Mouse (Mus musculus) limb, embryonic 15.5 days (tissue): ENCODE measurements around the gene Tmem62. TPM values are rescaled to one million over a fixed set of nuclear protein-coding genes. Genes with fewer than 3 reads are reported as not detected.

Experiments used
- ATAC-seq: fragments of 200-750 bp; cut with Nextera tagmentation; 2 replicates; pipeline ENCODE4 v1.8.0; 2017; ENCODE audit warnings: low read depth, moderate TSS enrichment; ENCODE audit not compliant: insufficient number of reproducible peaks, low FRiP score, low TSS enrichment
- H3K27ac ChIP-seq: fragments of 300-500 bp; sonication (generic); 2 replicates; pipeline ENCODE4 v1.5.1; 2015; ENCODE audit warnings: moderate library complexity, mild to moderate bottlenecking, inconsistent platforms
- H3K27me3 ChIP-seq: fragments of 300-500 bp; sonication (generic); 2 replicates; pipeline ENCODE4 v1.6.1; 2015; ENCODE audit warnings: inconsistent platforms
- H3K36me3 ChIP-seq: fragments of 300-500 bp; sonication (generic); 2 replicates; pipeline ENCODE4 v1.6.1; 2015; ENCODE audit warnings: inconsistent platforms
- H3K4me1 ChIP-seq: fragments of 300-500 bp; sonication (generic); 2 replicates; pipeline ENCODE4 v1.6.1; 2015; ENCODE audit warnings: inconsistent platforms
- H3K4me2 ChIP-seq: fragments of 300-500 bp; sonication (generic); 2 replicates; pipeline ENCODE4 v1.6.1; 2015; ENCODE audit warnings: mild to moderate bottlenecking, inconsistent platforms
- H3K4me3 ChIP-seq: fragments of 300-500 bp; sonication (generic); 2 replicates; pipeline ENCODE4 v1.5.1; 2015; ENCODE audit warnings: mild to moderate bottlenecking, inconsistent platforms
- H3K9ac ChIP-seq: fragments of 300-500 bp; sonication (generic); 2 replicates; pipeline ENCODE4 v1.6.1; 2015; ENCODE audit warnings: inconsistent platforms
- H3K9me3 ChIP-seq: fragments of 300-500 bp; sonication (generic); 2 replicates; pipeline ENCODE4 v1.6.1; 2016; ENCODE audit warnings: inconsistent platforms
- WGBS: fragments of 180-500 bp; shearing (Covaris S2); methylation state at CpG from one replicate; pipeline ENCODE4 v1.1.7; 2015; 5-methylcytosine and 5-hydroxymethylcytosine counted together
- polyA plus RNA-seq: library from polyadenylated mRNA; unstranded; fragments of >200 nt; fragmentation: Nextera tagmentation; extraction: Ambion mirVana; gene quantifications from 2 replicates; pipeline ENCODE4 v1.2.1, GENCODE M21; 2015

The Tmem62 gene
- polyA plus RNA-seq, result 2.4 and 2.6 TPM in 2 replicates

DNA sequence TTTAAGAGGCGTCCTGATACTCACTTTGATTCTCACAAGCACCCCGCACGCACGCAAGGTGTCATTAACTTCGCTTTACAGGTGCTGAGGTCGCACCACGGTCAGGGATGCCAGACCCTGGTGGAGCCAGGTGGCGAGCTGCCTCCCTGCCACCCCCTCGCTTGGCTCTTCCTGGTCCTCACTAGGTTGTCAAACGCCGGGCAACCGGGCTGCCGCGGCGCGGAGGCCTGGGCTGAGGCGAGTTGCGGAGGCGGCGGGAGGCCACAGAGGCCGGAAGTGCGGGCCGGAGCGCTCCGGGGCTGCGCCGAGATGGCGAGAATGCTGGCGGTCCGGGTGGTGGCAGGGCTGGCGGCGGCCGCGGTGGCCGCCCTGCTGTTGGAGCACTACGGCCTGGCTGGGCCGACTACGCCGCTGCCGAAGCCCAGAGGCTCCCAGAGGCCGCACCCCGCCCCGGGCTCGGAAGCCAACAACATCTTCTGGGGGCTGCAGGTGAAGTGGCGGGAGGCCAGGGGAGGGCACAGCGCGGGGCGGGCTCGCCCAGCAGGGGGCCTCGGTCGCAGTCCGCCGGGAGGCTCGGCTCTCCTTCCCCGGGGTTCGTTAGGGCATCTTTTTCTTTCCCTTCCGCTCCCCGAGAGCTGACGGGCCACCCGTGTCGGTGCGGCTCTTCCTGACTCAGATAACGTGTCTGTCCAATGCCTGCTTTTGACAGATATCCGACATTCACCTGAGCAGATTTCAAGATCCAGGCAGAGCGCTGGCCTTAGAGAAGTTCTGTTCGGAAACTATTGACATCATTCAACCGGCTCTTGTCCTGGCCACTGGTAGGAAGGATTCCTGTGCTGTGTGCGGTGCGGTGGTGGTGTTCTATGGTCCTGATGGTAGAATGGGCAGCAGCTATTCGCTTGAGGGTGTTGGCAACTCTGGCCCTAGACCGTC, at the start of gene Tmem62:
Gene Tmem62 (plus strand): TSS at position 28 of the 936 bp plus-strand sequence.
- WGBS, result under 1% methylated on average over 52 of the region's 71 CpGs
- peak within 1 kb of the TSS; percentile 75 for H3K9ac ChIP-seq
- peak within 1 kb of the TSS; percentile 38; the same call in 1 of the 2 replicates for H3K27ac ChIP-seq
- no peaks in the 10 kb centered on the region for H3K36me3 ChIP-seq
- H3K4me3 ChIP-seq, result peak within 1 kb of the TSS; percentile 65
- no peaks in the 10 kb centered on the region for H3K9me3 ChIP-seq
- H3K27me3 ChIP-seq, result peaks cover 5% of the 10 kb centered on the region; the same call in 1 of the 2 replicates
- ATAC-seq, result 0 out of 2 replicates have a peak, but pooled peaks have one; percentile 30
- peaks cover 8% of the 10 kb centered on the region; the same call in 1 of the 2 replicates for H3K4me1 ChIP-seq
- peak within 1 kb of the TSS; percentile 98 for H3K4me2 ChIP-seq

DNA sequence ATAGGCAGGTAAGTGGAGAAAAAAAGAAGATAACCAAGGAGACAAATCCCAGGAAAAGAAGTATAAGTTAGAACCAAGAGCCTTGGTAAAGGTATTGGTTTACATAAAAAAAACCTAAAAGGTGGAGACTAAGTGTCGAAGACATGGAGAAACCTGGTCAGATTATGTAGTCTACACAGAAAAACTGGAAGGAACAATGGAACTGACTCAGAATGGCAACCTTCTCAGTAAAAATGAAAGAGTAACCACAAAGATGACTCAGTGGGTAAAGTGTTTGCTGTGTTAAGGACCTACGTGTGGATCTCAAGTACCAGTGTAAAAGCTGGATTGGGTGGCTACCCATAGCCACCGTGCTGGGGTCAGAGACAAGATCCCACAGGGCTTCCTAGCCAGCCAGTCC, 43.8 kb upstream of the Tmem62 start:
- Histone ChIP-seq H3K4me2 (no peak overlapping the region), H3K27ac (no peak overlapping the region), H3K4me3 (no peak overlapping the region), H3K36me3 (peaks cover 50% of the 10 kb centered on the region), H3K27me3 (no peaks in the 10 kb centered on the region), H3K9ac (no peak overlapping the region), H3K4me1 (no peaks in the 10 kb centered on the region), H3K9me3 (no peaks in the 10 kb centered on the region)
- no peak for ATAC-seq
- WGBS, result 94% methylated on average over 3 of the region's 3 CpGs

DNA sequence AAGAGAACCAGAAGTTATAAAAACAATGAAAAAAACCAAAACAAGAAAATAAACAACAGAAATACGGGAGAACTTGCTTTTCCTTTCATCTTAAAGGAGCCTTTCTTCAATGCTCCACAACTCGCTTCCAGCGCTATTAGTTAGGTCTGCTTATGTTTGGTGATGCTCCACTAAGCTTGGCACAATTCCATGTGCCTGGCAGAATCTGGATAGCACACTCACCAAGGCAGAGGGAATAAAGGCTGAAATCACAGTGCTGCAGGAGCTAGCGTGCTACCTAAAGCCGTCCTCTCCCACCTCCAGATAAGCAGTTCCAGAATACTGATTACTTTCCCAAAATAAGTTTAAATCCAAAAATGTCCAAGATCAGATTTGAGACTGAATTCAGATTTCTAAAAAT, 25.6 kb upstream of the Tmem62 start:
- ATAC-seq, result no peak
- H3K27me3 ChIP-seq, result no peaks in the 10 kb centered on the region

DNA sequence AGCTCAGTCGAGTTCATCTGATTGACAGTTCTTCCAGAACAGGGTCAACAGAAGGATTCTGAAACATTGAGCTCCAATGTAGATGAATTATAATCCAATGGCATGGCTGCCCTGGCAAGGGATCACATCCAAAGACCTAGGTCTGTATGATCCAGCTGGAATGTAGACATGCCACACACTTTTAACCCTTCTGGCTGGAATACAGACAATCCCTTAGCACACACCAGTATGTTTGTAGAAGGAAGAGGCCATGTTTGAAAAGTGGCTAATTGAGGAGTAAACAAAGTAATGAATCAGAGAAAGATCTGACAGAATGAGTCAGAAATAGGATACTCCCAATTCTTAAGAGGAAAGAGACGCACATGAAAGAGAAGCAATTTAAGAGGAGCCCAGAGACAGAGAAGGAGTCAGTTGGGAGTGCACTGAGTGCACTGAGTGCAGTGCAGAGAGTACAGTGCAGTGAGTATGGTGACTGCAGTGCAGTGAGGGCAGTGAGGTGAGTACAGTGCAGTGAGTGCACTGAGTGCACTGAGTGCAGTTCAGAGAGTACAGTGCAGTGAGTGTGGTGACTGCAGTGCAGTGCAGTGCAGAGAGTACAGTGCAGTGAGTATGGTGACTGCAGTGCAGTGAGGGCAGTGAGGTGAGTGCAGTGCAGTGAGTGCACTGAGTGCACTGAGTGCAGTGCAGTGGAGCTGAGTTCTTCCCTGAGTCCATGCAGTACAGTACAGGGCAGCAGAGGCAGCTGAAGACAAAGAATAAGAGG, 24.5 kb upstream of the Tmem62 start:
- H3K9me3 ChIP-seq, result no peaks in the 10 kb centered on the region
- H3K4me2 ChIP-seq, result no peak overlapping the region
- no peak overlapping the region for H3K4me3 ChIP-seq
- no peak overlapping the region for H3K9ac ChIP-seq
- peaks cover 35% of the 10 kb centered on the region for H3K36me3 ChIP-seq
- H3K27ac ChIP-seq, result no peak overlapping the region
- no peaks in the 10 kb centered on the region for H3K4me1 ChIP-seq
- no peak for ATAC-seq
- WGBS, result 80% methylated on average over 2 of the region's 2 CpGs
- H3K27me3 ChIP-seq, result no peaks in the 10 kb centered on the region

More for the DNA sequence above, 25.6 kb upstream of the Tmem62 start:
- H3K4me2 ChIP-seq, result no peak overlapping the region
- H3K9me3 ChIP-seq, result no peaks in the 10 kb centered on the region
- H3K4me1 ChIP-seq, result no peaks in the 10 kb centered on the region
- WGBS, result 86% methylated on average over 5 of the region's 5 CpGs
- no peak overlapping the region for H3K9ac ChIP-seq
- H3K36me3 ChIP-seq, result peaks cover 45% of the 10 kb centered on the region
- H3K4me3 ChIP-seq, result no peak overlapping the region
- no peak overlapping the region for H3K27ac ChIP-seq

DNA sequence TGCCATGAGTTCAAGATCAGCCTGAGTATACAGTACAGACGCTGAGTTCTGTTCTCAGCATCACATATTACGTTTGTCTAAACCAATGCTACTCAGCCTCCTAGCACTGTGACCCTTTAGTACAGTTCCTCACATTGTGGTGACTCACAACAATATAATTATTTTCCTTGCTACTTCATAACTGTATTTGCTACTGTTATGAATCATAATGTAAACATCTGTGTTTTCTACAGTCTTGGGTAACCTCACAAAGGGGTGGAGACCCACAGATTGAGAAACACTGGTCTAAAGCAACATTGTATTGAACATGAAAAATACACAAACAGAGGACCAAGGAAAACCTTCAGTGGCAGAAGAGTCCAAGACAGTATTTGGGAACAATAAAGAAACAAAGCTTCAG, 17.5 kb upstream of the Tmem62 start:
- H3K27ac ChIP-seq, result no peak overlapping the region
- H3K4me3 ChIP-seq, result no peak overlapping the region
- 95% methylated on average over 2 of the region's 2 CpGs for WGBS
- peaks cover 27% of the 10 kb centered on the region for H3K36me3 ChIP-seq
- no peak for ATAC-seq
- H3K9me3 ChIP-seq, result no peaks in the 10 kb centered on the region
- H3K27me3 ChIP-seq, result no peaks in the 10 kb centered on the region
- H3K9ac ChIP-seq, result no peak overlapping the region
- no peak overlapping the region for H3K4me2 ChIP-seq
- H3K4me1 ChIP-seq, result no peaks in the 10 kb centered on the region

DNA sequence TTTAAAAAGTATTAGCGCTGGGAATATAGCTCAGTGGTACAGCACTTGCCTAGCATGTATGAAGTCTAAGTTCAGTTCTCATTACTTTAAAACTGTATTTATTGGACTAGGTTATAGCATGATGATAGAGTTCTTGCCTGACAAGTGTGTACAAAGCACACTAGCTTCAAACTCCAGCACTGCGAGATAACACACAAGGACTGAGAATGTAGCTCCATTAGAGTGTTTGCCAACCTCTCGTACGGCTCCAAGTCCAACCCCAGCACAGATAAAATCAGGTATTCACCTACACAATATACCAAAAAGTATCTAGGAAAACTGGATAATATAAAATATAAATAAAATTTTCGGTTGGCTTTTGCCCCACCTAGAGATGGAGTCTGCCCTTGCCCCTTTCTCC, 17.0 kb upstream of the Tmem62 start:
- Histone ChIP-seq H3K27me3 (no peaks in the 10 kb centered on the region), H3K36me3 (peaks cover 22% of the 10 kb centered on the region), H3K4me3 (no peak overlapping the region), H3K27ac (no peak overlapping the region), H3K9me3 (no peaks in the 10 kb centered on the region), H3K4me1 (no peaks in the 10 kb centered on the region), H3K4me2 (no peak overlapping the region), H3K9ac (no peak overlapping the region)
- 94% methylated on average over 5 of the region's 5 CpGs for WGBS
- no peak for ATAC-seq

DNA sequence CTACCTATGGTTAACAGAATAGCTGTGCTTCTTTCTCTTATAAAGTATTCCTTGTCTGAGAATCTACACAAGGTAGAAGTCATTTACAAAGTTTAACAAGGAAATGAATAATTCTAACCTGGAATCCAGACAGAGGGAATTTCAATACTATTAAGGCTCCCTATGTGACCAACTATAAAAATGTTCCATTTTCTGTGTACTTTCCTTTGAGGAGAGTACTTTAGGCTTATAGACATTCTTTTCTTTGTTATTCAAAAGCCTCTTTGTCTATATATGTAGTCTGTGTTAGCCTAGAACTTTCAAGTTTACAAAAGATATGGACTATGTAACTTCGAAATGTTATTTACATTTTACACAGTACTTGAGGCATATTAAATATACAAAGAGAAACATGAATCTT, 16.6 kb upstream of the Tmem62 start:
- 96% methylated on average over 1 of the region's 1 CpGs for WGBS
- ATAC-seq, result no peak
- Histone ChIP-seq H3K36me3 (peaks cover 18% of the 10 kb centered on the region; the same call in 1 of the 2 replicates), H3K4me2 (no peak overlapping the region), H3K27me3 (no peaks in the 10 kb centered on the region), H3K9ac (no peak overlapping the region), H3K4me1 (no peaks in the 10 kb centered on the region), H3K4me3 (no peak overlapping the region), H3K9me3 (no peaks in the 10 kb centered on the region), H3K27ac (no peak overlapping the region)

DNA sequence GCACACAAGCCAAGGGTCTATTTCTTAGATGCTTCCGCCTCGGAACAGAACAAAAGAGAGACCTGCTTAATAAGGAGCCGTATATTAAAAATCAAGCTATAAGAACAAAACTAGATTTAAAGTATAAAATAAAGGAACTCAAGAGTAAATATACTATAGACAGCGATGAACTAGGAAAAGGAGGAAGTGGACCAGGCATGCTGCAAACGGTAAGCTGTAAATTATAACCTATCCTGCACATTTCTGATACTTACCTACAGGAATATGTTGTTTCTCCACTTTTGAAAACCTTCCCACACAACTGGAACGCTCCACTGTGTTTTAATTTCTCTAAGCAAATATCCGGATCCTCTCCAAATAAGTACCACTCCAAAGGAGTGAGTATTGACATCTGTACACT, 13.7 kb upstream of the Tmem62 start:
- Histone ChIP-seq H3K4me1 (no peaks in the 10 kb centered on the region), H3K9ac (no peak overlapping the region), H3K36me3 (0 out of 2 replicates have a peak, but pooled peaks cover 15% of the 10 kb centered on the region), H3K27ac (no peak overlapping the region), H3K4me2 (no peak overlapping the region), H3K4me3 (no peak overlapping the region), H3K9me3 (no peaks in the 10 kb centered on the region), H3K27me3 (no peaks in the 10 kb centered on the region)
- no peak for ATAC-seq
- WGBS, result 93% methylated on average over 7 of the region's 7 CpGs

DNA sequence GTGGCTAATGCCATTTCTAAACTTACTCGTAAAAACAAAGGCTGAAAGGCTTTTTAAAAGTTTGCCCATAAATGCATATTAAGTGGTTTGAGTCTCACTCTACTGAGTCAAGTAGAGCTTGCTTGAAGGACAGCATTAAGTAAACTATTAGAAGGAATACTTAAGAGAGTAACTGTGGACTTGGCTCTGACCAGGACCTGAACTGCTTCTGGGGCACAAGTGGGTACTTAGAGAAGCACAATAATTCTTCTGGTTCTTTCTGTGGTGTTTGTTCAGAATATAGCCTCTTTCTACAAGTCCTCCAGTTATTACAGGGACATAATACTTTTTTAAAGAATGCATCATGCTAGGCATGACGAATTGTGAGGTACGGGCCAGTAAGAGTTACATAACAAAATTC, 11.3 kb upstream of the Tmem62 start:
- no peak for ATAC-seq
- no peak overlapping the region for H3K4me2 ChIP-seq
- no peak overlapping the region for H3K27ac ChIP-seq
- 0 out of 2 replicates have a peak, but pooled peaks cover 4% of the 10 kb centered on the region for H3K36me3 ChIP-seq
- H3K27me3 ChIP-seq, result no peaks in the 10 kb centered on the region
- H3K4me1 ChIP-seq, result peaks cover 4% of the 10 kb centered on the region; the same call in 1 of the 2 replicates
- H3K9me3 ChIP-seq, result no peaks in the 10 kb centered on the region
- H3K9ac ChIP-seq, result no peak overlapping the region
- H3K4me3 ChIP-seq, result no peak overlapping the region
- WGBS, result 90% methylated on average over 3 of the region's 3 CpGs

DNA sequence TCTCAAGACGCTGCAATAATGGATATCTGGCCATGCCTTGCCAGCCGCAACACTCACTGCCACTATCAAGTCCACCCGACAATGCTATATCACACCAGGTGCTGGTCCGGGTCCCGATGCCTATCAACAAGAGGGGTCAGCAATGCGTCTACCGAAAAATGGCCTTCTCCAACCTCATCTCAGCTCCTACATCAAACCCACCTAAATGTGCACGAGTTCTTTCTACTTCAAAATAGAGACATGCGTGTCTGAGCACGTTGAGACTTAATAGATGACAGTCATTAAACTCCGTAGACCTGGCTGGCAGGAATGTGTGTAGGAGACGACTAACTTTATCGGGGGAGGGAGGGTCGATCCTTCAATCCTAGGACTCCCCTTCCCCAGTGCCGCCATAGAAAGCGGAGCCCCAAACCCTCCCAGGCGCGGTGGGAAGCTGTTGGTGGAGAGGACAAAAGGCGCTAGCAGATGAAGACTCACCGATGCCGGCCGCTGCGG, 6.7 kb upstream of the Tmem62 start:
- WGBS, result under 1% methylated on average over 23 of the region's 23 CpGs
- H3K4me1 ChIP-seq, result peaks cover 4% of the 10 kb centered on the region; the same call in 1 of the 2 replicates
- peak overlapping the region; percentile 53 for H3K9ac ChIP-seq
- H3K9me3 ChIP-seq, result no peaks in the 10 kb centered on the region
- peak overlapping the region; percentile 81 for H3K27ac ChIP-seq
- ATAC-seq, result no peak; the same call in 1 of the 2 replicates
- peak overlapping the region; percentile 56 for H3K4me2 ChIP-seq
- H3K36me3 ChIP-seq, result no peaks in the 10 kb centered on the region
- peaks cover 5% of the 10 kb centered on the region; the same call in 1 of the 2 replicates for H3K27me3 ChIP-seq
- H3K4me3 ChIP-seq, result peak overlapping the region; percentile 76

DNA sequence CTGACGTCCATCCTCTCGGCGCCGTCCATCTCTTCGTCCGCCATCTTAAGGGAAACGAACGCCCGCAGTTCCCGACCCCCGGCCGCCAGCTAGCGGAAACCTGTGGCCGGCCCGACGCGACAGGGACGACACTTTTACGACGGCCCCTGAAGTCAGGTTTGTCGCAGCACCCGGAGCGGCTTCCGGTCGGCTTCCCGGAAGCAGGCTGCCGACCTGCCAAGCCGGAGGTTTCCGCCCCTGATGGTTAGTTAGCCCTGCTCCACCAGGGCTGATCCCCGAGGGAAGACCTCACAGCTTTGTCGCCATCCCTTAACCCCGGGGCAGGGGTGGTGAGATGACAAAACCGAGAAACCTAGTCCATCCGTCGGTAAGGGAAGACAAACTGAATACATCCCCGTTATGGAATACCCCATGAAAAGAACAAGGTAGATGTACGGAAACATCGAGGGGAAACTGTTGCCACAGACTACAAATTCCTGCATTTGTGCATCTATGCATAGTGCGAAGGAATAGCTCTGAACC, 6.2 kb upstream of the Tmem62 start, which contains the start of gene Ubr1:
Gene Ubr1 (minus strand): TSS at position 157 of the 522 bp plus-strand sequence.
- peaks cover 5% of the 10 kb centered on the region; the same call in 1 of the 2 replicates for H3K27me3 ChIP-seq
- peak; percentile 80 for ATAC-seq
- H3K9me3 ChIP-seq, result no peaks in the 10 kb centered on the region
- peak within 1 kb of the TSS; percentile 81 for H3K27ac ChIP-seq
- H3K36me3 ChIP-seq, result no peaks in the 10 kb centered on the region
- peak within 1 kb of the TSS; percentile 76 for H3K4me3 ChIP-seq
- WGBS, result under 1% methylated on average over 39 of the region's 39 CpGs
- peak within 1 kb of the TSS; percentile 56 for H3K4me2 ChIP-seq
- peaks cover 4% of the 10 kb centered on the region; the same call in 1 of the 2 replicates for H3K4me1 ChIP-seq
- H3K9ac ChIP-seq, result peak within 1 kb of the TSS; percentile 53
